Mouse (Mus musculus): ENCODE results near the gene Satb1. TPM values are rescaled to one million over a fixed set of nuclear protein-coding genes. Genes with fewer than 3 reads are reported as not detected.
A peak's percentile ranks its signal among the peaks of the same experiment; 100 is the strongest.

Satb1 gene
- polyA plus RNA-seq, 1 experiment from 2014 or later = 29.3 TPM

DNA sequence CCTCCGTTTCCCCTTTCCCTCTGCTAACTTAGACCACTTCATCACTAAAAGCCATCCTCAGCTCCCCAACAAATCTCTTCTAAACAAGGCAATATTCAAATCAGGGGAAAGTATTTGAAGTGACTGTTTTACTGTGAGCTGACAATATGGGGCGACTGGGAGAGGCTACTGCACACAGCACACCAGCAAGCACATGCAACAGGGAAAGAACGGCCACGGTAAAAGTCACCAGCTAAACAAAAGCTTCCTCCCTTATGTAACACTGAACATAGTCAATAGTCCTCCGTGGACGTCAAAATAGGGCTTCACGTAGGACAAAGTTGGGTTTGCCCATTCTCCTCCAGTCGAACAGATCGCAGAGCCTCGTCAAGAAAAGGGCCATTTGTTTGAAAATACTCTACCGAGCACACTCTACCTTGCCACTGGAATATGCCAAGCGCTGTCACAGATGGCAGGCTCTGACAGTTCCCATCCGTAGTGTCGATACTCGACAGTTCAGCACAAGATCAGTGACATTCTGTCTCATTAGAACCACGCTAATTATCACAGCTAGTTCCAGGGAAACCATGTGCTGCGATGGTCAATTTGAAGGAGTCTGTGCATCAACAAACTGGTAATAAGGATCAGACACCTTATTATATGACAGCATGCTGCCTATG is 72.0 kb downstream of the Satb1 start:
- H3K4me3 ChIP-seq = peak overlapping the region; percentile 27
- peak overlapping the region; percentile 53 for H3K4me2 ChIP-seq
- peaks cover 29% of the 10 kb centered on the region for H3K4me1 ChIP-seq (replicated peaks)
- 51% methylated on average over 17 of the region's 17 CpGs for WGBS
- no peaks in the 10 kb centered on the region for H3K27me3 ChIP-seq
- H3K36me3 ChIP-seq = peaks cover 23% of the 10 kb centered on the region; the same call in 1 of the 2 replicates
- H3K9ac ChIP-seq = peak overlapping the region; percentile 32
- ATAC-seq (ENCODE audit: low read depth) = peak; percentile 55
- no peaks in the 10 kb centered on the region for H3K9me3 ChIP-seq
- peak overlapping the region; percentile 83 for H3K27ac ChIP-seq (replicated peaks)

DNA sequence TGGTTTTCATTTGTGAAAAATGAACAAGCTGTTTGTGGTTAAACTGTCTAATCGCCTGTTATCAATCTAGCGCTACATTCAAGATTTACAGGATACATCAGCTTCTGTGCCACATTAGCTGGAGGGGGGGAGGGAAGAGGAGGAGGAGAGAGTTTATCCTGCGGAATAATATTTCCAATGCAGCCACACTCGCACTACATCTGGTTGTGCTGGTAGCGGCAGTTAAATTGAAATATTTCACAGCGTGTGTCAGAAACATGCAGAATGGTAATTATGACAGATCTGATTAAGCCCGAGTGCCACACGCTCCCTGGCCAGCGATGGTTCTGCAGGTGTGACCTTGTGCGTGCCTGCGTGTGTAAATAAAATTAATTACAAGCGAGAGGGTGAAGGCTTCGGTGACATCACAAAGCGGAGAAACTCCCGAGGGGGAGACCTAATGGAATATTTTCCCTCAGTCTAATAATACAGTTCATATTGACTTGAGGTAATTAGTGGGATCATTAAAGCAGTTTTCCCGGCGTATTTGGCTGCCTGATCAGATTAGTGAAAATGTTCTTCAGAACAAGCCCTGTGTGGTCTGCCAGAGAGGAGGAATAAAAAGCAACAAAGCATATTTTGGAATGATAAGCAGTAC is 72.7 kb downstream of the Satb1 start:
- H3K36me3 ChIP-seq = peaks cover 15% of the 10 kb centered on the region; the same call in 1 of the 2 replicates
- H3K4me1 ChIP-seq (replicated peaks) = peaks cover 29% of the 10 kb centered on the region
- peak; percentile 82 for ATAC-seq (ENCODE audit: low read depth)
- H3K27ac ChIP-seq (replicated peaks) = peak overlapping the region; percentile 83
- peak overlapping the region; percentile 27 for H3K4me3 ChIP-seq
- no peaks in the 10 kb centered on the region for H3K9me3 ChIP-seq
- WGBS = 31% methylated on average over 17 of the region's 17 CpGs
- peak overlapping the region; percentile 53 for H3K4me2 ChIP-seq
- H3K27me3 ChIP-seq = no peaks in the 10 kb centered on the region
- H3K9ac ChIP-seq = peak overlapping the region; percentile 32; the same call in 1 of the 2 replicates

DNA sequence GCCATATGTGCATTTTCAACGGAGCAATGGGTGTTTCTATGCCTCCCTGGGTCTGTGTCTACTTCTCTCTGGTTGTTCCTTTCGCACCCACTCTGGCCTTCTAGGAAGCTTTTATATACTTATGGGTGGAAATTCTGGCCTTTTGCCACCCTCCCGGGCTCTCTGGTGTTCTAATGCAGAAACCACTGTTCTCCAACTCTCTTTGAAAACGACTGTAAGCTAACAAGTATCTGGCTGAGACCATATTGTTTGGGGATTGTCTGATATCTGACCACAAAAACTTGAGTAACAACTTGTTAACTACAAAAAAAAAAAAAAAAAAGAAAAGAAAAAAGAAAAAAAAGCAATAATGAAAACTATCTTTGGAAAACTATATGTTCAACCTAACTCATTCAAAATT is 73.6 kb downstream of the Satb1 start:
- Histone ChIP-seq H3K9me3 (no peaks in the 10 kb centered on the region), H3K36me3 (peaks cover 15% of the 10 kb centered on the region; the same call in 1 of the 2 replicates), H3K4me1 (replicated peaks) (peaks cover 29% of the 10 kb centered on the region), H3K4me3 (no peak overlapping the region), H3K27ac (replicated peaks) (no peak overlapping the region), H3K4me2 (no peak overlapping the region), H3K9ac (no peak overlapping the region), H3K27me3 (no peaks in the 10 kb centered on the region)
- WGBS = 86% methylated on average over 4 of the region's 4 CpGs
- no peak for ATAC-seq (ENCODE audit: low read depth)

DNA sequence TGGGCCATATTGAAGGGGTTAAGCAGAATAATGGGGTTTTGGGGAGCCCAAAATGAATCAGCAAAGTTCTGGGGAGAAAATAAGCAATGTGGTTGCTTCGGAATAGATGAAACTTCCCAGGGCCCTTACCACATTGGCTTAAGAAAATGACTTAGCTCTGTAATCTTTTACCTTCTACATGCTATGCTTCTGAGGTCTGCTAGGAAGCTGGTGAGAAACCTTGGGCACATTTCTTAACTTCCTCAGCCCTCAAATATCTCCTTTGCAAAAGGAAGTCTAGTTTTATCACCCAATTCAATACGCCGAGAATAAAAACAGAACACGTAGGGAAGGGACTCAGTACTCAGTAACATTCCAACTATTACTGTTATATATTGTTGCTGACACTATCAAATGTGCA is 80.9 kb downstream of the Satb1 start:
- Histone ChIP-seq H3K4me1 (replicated peaks) (no peaks in the 10 kb centered on the region), H3K9me3 (no peaks in the 10 kb centered on the region), H3K4me3 (no peak overlapping the region), H3K36me3 (no peaks in the 10 kb centered on the region), H3K4me2 (no peak overlapping the region), H3K9ac (no peak overlapping the region), H3K27me3 (no peaks in the 10 kb centered on the region), H3K27ac (replicated peaks) (no peak overlapping the region)
- WGBS = 95% methylated on average over 4 of the region's 4 CpGs
- no peak for ATAC-seq (ENCODE audit: low read depth)

DNA sequence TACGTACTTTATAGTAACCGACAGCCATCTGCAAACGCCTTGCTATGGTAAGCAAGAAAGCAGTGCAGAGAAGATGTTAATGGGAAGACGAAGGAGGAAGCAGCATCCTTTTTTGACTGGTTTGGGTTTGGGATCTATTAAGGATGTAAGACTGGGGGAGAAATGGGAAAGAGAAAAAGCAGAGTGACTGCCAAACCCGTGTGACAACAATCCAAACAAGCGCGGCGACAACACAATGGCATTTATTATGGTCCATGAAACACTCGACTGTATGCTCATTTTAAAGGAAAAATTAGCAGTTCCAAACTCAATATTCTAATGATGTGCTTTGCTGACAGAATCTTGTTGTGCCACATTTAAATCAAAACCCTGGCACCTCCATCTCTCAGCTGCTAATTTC is 85.9 kb downstream of the Satb1 start:
- H3K9me3 ChIP-seq = no peaks in the 10 kb centered on the region
- no peak for ATAC-seq (ENCODE audit: low read depth)
- H3K27me3 ChIP-seq = no peaks in the 10 kb centered on the region
- no peak overlapping the region for H3K4me2 ChIP-seq
- no peak overlapping the region for H3K9ac ChIP-seq
- H3K36me3 ChIP-seq = peaks cover 21% of the 10 kb centered on the region
- 59% methylated on average over 9 of the region's 9 CpGs for WGBS
- no peak overlapping the region for H3K4me3 ChIP-seq
- 0 out of 2 replicates have a peak, but pooled peaks cover 6% of the 10 kb centered on the region for H3K4me1 ChIP-seq (replicated peaks)
- no peak overlapping the region; the same call in 1 of the 2 replicates for H3K27ac ChIP-seq (replicated peaks)

DNA sequence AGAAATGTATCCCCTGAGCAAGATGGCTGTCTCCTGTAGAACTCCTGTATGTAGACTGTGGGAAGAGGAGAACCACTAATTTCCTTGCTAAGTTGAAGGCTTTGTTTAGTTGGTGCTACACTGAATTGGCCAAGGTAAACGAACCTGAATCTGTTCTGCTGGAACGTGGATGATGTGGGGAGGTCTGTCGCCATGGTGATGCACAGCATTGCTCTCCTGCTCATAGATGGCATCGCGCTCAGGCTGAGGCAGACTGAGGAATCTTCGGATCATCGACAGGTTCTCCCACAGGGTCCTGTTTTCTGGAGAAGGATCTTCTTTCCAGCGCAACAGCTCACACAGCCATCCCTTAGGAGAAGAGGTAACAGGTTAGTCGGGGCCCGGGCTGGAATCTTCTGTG is 90.6 kb downstream of the Satb1 start:
- Histone ChIP-seq H3K27me3 (no peaks in the 10 kb centered on the region), H3K27ac (replicated peaks) (no peak overlapping the region), H3K36me3 (peaks cover 39% of the 10 kb centered on the region), H3K4me3 (no peak overlapping the region), H3K9me3 (no peaks in the 10 kb centered on the region), H3K4me2 (no peak overlapping the region), H3K9ac (no peak overlapping the region), H3K4me1 (replicated peaks) (peaks cover 10% of the 10 kb centered on the region; the same call in 1 of the 2 replicates)
- ATAC-seq (ENCODE audit: low read depth) = peak; percentile 38; the same call in 1 of the 2 replicates
- 73% methylated on average over 10 of the region's 10 CpGs for WGBS

DNA sequence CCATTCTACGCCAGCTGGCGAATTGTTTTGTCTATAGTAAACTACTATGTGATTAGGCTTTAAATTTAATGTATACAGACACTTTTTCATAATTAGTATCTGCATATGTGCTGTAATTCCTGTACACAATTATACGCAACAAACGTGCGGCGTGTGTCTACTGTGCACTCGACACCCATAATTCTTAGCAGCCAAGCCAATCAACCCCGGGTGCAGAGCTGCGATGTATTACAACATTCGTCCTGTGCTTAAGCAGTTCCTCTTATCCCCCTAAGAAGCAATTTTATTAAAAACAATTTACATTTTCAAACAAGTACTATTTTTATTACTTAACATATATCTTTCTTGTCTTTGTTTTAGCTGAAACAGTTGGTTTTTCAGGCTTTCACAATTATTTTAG is 92.0 kb downstream of the Satb1 start:
- no peak overlapping the region for H3K27ac ChIP-seq (replicated peaks)
- WGBS = 82% methylated on average over 10 of the region's 10 CpGs
- ATAC-seq (ENCODE audit: low read depth) = no peak
- H3K4me3 ChIP-seq = no peak overlapping the region
- peaks cover 39% of the 10 kb centered on the region for H3K36me3 ChIP-seq
- no peaks in the 10 kb centered on the region for H3K27me3 ChIP-seq
- H3K4me2 ChIP-seq = no peak overlapping the region
- no peaks in the 10 kb centered on the region for H3K9me3 ChIP-seq
- H3K4me1 ChIP-seq (replicated peaks) = peaks cover 10% of the 10 kb centered on the region; the same call in 1 of the 2 replicates
- no peak overlapping the region for H3K9ac ChIP-seq

DNA sequence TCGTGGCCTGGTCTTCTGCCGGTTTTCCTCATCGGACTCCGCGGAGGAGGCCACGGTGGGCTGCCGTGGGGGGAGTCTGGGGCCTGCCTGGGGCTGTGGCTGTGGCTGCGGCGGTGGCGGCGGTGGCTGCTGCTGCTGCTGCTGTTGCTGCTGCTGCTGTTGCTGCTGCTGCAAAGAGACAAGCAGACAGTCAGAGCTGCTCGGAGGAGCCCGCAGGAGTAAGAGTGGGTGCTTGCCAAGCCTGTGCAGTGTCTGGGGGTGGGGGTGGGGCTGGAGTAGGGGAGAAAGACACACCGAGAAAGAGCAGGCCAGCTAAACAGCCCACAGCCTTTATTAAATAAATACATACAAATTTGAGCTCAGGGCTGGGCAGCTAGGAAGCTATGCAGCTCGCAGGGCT is 92.8 kb downstream of the Satb1 start:
- Histone ChIP-seq H3K36me3 (peaks cover 39% of the 10 kb centered on the region), H3K9me3 (no peaks in the 10 kb centered on the region), H3K4me1 (replicated peaks) (peaks cover 10% of the 10 kb centered on the region; the same call in 1 of the 2 replicates), H3K27ac (replicated peaks) (0 out of 2 replicates have a peak overlapping the region, but pooled peaks have one; percentile 18), H3K9ac (no peak overlapping the region), H3K4me2 (no peak overlapping the region), H3K4me3 (no peak overlapping the region), H3K27me3 (no peaks in the 10 kb centered on the region)
- WGBS = 91% methylated on average over 15 of the region's 15 CpGs
- ATAC-seq (ENCODE audit: low read depth) = no peak

DNA sequence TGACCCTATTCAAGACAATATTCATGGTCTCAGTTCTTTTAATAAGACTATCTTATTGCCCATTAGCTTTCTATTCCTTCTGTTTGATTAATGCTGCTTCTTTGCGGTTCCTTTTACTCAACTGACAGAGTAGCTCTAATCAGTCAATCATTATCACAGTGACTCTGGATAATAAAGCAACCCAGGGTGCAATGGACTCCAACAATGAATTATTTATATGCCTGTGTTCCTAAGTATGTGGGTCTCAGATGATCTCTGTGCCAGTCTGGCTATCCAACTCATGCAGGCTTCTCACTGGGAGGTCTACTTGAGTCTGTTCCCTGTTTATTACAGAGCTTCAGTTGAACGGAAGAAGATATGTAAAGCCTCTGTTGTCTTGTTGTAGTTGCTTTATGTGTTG is 108.6 kb downstream of the Satb1 start:
- no peak for ATAC-seq (ENCODE audit: low read depth)
- H3K9ac ChIP-seq = no peak overlapping the region
- H3K9me3 ChIP-seq = no peaks in the 10 kb centered on the region
- H3K27me3 ChIP-seq = no peaks in the 10 kb centered on the region
- H3K4me3 ChIP-seq = no peak overlapping the region
- no peaks in the 10 kb centered on the region for H3K36me3 ChIP-seq
- H3K27ac ChIP-seq (replicated peaks) = no peak overlapping the region
- no peaks in the 10 kb centered on the region for H3K4me1 ChIP-seq (replicated peaks)
- 29% methylated on average over 2 of the region's 2 CpGs for WGBS
- H3K4me2 ChIP-seq = no peak overlapping the region

DNA sequence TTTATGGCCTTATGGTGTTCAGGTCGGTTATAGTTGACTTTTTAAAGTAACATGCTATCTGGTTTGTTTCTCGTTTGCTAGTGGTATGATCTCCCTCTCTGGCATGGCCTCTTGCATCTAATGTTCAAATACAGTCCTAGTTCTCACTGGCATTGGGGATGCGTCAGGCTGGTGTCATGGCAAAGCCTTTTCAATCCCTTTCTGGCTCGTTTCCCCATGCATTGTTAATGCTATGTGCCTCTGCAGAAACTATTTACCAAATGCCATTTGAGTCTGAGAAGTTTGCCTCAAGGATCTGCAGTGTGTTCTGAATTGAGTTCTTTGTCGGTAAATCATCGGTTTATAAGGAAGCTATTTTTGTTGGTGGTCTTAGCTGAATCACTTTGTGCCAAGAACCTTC is 137.4 kb downstream of the Satb1 start:
- no peaks in the 10 kb centered on the region for H3K27me3 ChIP-seq
- H3K4me1 ChIP-seq (replicated peaks) = no peaks in the 10 kb centered on the region
- no peak overlapping the region for H3K4me2 ChIP-seq
- no peaks in the 10 kb centered on the region for H3K9me3 ChIP-seq
- H3K36me3 ChIP-seq = no peaks in the 10 kb centered on the region
- whole genome bisulfite sequencing = 65% methylated on average over 6 of the region's 6 CpGs
- H3K27ac ChIP-seq (replicated peaks) = no peak overlapping the region
- ATAC-seq (ENCODE audit: low read depth) = no peak
- no peak overlapping the region for H3K9ac ChIP-seq
- no peak overlapping the region for H3K4me3 ChIP-seq

DNA sequence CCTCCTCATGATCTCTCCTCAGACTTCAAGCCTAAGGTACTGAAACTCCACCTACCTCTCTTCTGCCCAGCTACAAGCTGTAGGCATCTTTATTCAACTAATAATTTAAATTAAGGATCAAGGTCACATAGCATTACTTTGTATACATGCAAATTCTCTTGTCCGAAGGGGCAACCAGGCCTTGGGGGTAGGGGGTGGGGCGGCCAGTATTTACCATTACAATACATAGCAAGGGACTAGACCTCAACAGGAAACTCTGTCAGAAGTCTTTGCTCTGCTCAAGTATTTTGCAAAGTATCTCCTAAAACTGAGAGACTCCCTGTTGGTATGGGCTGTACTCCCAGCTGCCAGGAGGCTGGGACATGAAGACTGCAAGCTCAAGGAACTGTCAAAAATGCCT is 137.8 kb downstream of the Satb1 start:
- no peak overlapping the region for H3K9ac ChIP-seq

DNA sequence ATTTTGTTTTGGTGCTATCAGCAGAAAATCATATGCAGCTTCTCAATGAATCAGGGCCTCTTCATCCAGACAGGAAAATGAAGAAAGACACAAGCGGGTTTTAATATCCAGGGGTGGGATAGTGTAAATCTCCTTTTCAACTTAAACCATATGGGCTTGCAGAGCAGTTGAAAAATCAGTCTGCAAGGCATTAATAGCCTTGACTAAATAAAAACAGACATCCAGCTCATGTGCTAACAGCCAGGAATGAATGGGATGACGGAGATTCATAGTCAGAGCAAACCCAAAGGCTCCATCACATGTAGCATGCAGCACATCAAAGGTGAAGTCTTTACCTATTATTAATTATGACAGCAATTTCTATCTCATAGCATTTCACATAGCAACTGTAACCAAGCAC is 142.6 kb downstream of the Satb1 start:
- Histone ChIP-seq H3K4me3 (no peak overlapping the region), H3K36me3 (no peaks in the 10 kb centered on the region), H3K4me1 (replicated peaks) (no peaks in the 10 kb centered on the region), H3K27me3 (no peaks in the 10 kb centered on the region), H3K27ac (replicated peaks) (no peak overlapping the region), H3K9me3 (no peaks in the 10 kb centered on the region), H3K9ac (no peak overlapping the region), H3K4me2 (no peak overlapping the region)
- ATAC-seq (ENCODE audit: low read depth) = no peak
- WGBS = 84% methylated on average over 2 of the region's 2 CpGs

More for the DNA sequence above, 137.8 kb downstream of the Satb1 start:
- WGBS = 65% methylated on average over 2 of the region's 2 CpGs
- Histone ChIP-seq H3K27me3 (no peaks in the 10 kb centered on the region), H3K9me3 (no peaks in the 10 kb centered on the region), H3K36me3 (no peaks in the 10 kb centered on the region), H3K4me1 (replicated peaks) (no peaks in the 10 kb centered on the region), H3K4me2 (no peak overlapping the region), H3K4me3 (no peak overlapping the region), H3K27ac (replicated peaks) (no peak overlapping the region)
- no peak for ATAC-seq (ENCODE audit: low read depth)

Measured in neural tube, embryonic 13.5 days (tissue).